Mouse (Mus musculus) lung, postnatal 0 days (tissue): ENCODE data around the gene Trpv4. TPM values are rescaled to one million over a fixed set of nuclear protein-coding genes. Genes with fewer than 3 reads are reported as not detected.

Experiments
- ATAC-seq: fragments of 200-750 bp; cut with Nextera tagmentation; 2 replicates; pipeline ENCODE4 v1.8.0; 2017; ENCODE audit warnings: moderate library complexity
- DNase-seq: peaks from one replicate; pipeline ENCODE4 v3.0.0-alpha.2; 2016; ENCODE audit warnings: low spot score
- H3K27ac ChIP-seq: fragments of 300-500 bp; sonication (generic); 2 replicates; pipeline ENCODE4 v1.5.1; 2014; ENCODE audit warnings: antibody characterized with exemption, mild to moderate bottlenecking, low read length, mixed read lengths
- H3K27me3 ChIP-seq: fragments of 300-500 bp; sonication (generic); replicated peaks from 2 replicates; pipeline ENCODE4 v1.6.1; 2014; ENCODE audit warnings: low read length, mixed read lengths; ENCODE audit not compliant: insufficient read depth
- H3K36me3 ChIP-seq: fragments of 300-500 bp; sonication (generic); 2 replicates; pipeline ENCODE4 v1.6.1; 2014; ENCODE audit warnings: low read length, mixed read lengths; ENCODE audit not compliant: insufficient read depth
- H3K4me1 ChIP-seq: fragments of 300-500 bp; sonication (generic); 2 replicates; pipeline ENCODE4 v1.6.1; 2014; ENCODE audit warnings: antibody characterized with exemption, low read depth, low read length, mixed read lengths; ENCODE audit not compliant: insufficient read depth
- H3K4me2 ChIP-seq: fragments of 300-500 bp; sonication (generic); replicated peaks from 2 replicates; pipeline ENCODE4 v1.6.1; 2014; ENCODE audit warnings: low read depth, mild to moderate bottlenecking, low read length, moderate library complexity, mixed read lengths
- H3K4me3 ChIP-seq: fragments of 300-500 bp; sonication (generic); 2 replicates; pipeline ENCODE4 v1.5.1; 2014; ENCODE audit warnings: low read depth, low read length
- H3K9ac ChIP-seq: fragments of 300-500 bp; sonication (generic); replicated peaks from 2 replicates; pipeline ENCODE4 v1.6.1; 2014; ENCODE audit warnings: low read depth, mild to moderate bottlenecking
- H3K9me3 ChIP-seq: fragments of 300-500 bp; sonication (generic); 2 replicates; pipeline ENCODE4 v1.6.1; 2016; ENCODE audit warnings: low read length, mixed read lengths
- CTCF ChIP-seq: IDR thresholded peaks from 2 replicates; pipeline ENCODE4 v1.5.1; 2016; ENCODE audit warnings: antibody characterized with exemption, mild to moderate bottlenecking
- EP300 ChIP-seq: IDR thresholded peaks from 2 replicates; pipeline ENCODE4 v1.6.1; 2016; ENCODE audit warnings: antibody characterized with exemption, mild to moderate bottlenecking, control low read depth
- WGBS: fragments of 180-500 bp; shearing (Covaris S2); extraction: QIAGEN DNeasy Blood & Tissue Kit; methylation state at CpG from one replicate; pipeline ENCODE4 v1.1.7; 2014; 5-methylcytosine and 5-hydroxymethylcytosine counted together
- polyA plus RNA-seq: library from polyadenylated mRNA; unstranded; fragments of >200 nt; fragmentation: Nextera tagmentation; extraction: Ambion mirVana; gene quantifications from 2 replicates; pipeline ENCODE4 v1.2.1, GENCODE M21; 2015

The Trpv4 gene
- polyA plus RNA-seq, 1 experiment from 2014 or later, result 3.4 TPM

- no peak overlapping the region for H3K9ac ChIP-seq
- no peak for DNase-seq
- no peaks in the 10 kb centered on the region for H3K36me3 ChIP-seq
- H3K4me3 ChIP-seq, result no peak overlapping the region
- WGBS, result 81% methylated on average over 17 of the region's 17 CpGs
- H3K9me3 ChIP-seq, result no peaks in the 10 kb centered on the region
- no peaks in the 10 kb centered on the region for H3K4me1 ChIP-seq
- no peak for ATAC-seq
- TF ChIP-seq EP300, result no peak
- no peak for TF ChIP-seq CTCF
- 0 out of 2 replicates have a peak, but pooled peaks cover 2% of the 10 kb centered on the region for H3K27me3 ChIP-seq
- no peak overlapping the region for H3K4me2 ChIP-seq
- H3K27ac ChIP-seq, result no peak overlapping the region
These were observed 38.7 kb upstream of the Trpv4 start for GRCm38 (mm10) chr5:114696939-114697338.

- Histone ChIP-seq H3K9me3 (no peaks in the 10 kb centered on the region), H3K4me2 (no peak overlapping the region), H3K9ac (no peak overlapping the region), H3K27ac (no peak overlapping the region), H3K4me1 (no peaks in the 10 kb centered on the region; the same call in 1 of the 2 replicates), H3K27me3 (0 out of 2 replicates have a peak, but pooled peaks cover 2% of the 10 kb centered on the region), H3K4me3 (no peak overlapping the region), H3K36me3 (no peaks in the 10 kb centered on the region)
- DNase-seq (no peak), ATAC-seq (no peak)
- no peak for TF ChIP-seq EP300
- TF ChIP-seq CTCF, result peak; percentile 44
- 61% methylated on average over 5 of the region's 5 CpGs for WGBS
These were observed 37.6 kb upstream of the Trpv4 start for GRCm38 (mm10) chr5:114695775-114696174.

GRCm38 (mm10) chr5:114690633-114691567, 32.7 kb upstream of the Trpv4 start, which contains the start of gene Gltp:
Gene Gltp (minus strand): TSS chr5:114690984.
- TF ChIP-seq CTCF (peak; percentile 53), EP300 (no peak)
- H3K9me3 ChIP-seq, result no peaks in the 10 kb centered on the region
- 6% methylated on average over 62 of the region's 75 CpGs for WGBS
- H3K36me3 ChIP-seq, result no peaks in the 10 kb centered on the region
- ATAC-seq, result peak; percentile 98
- peaks cover 6% of the 10 kb centered on the region; the same call in 1 of the 2 replicates for H3K4me1 ChIP-seq
- H3K27me3 ChIP-seq, result 0 out of 2 replicates have a peak, but pooled peaks cover 2% of the 10 kb centered on the region
- H3K4me3 ChIP-seq, result peak within 1 kb of the TSS; percentile 56
- peak within 1 kb of the TSS; percentile 77 for H3K27ac ChIP-seq
- DNase-seq, result peak; percentile 98
- peak within 1 kb of the TSS; percentile 81 for H3K4me2 ChIP-seq
- peak within 1 kb of the TSS; percentile 62 for H3K9ac ChIP-seq

GRCm38 (mm10) chr5:114689700-114690366, 31.6 kb upstream of the Trpv4 start:
- H3K4me1 ChIP-seq, result peaks cover 6% of the 10 kb centered on the region; the same call in 1 of the 2 replicates
- no peaks in the 10 kb centered on the region for H3K36me3 ChIP-seq
- peak overlapping the region; percentile 77 for H3K27ac ChIP-seq
- TF ChIP-seq CTCF, result no peak
- TF ChIP-seq EP300, result no peak
- peak overlapping the region; percentile 62; the same call in 1 of the 2 replicates for H3K9ac ChIP-seq
- H3K4me2 ChIP-seq, result peak overlapping the region; percentile 81
- no peaks in the 10 kb centered on the region for H3K9me3 ChIP-seq
- H3K27me3 ChIP-seq, result 0 out of 2 replicates have a peak, but pooled peaks cover 2% of the 10 kb centered on the region
- WGBS, result 16% methylated on average over 16 of the region's 16 CpGs
- DNase-seq, result peak; percentile 78
- ATAC-seq, result peak; percentile 38
- peak overlapping the region; percentile 56 for H3K4me3 ChIP-seq

GRCm38 (mm10) chr5:114688703-114689102, 30.5 kb upstream of the Trpv4 start:
- H3K9ac ChIP-seq, result no peak overlapping the region
- peaks cover 6% of the 10 kb centered on the region; the same call in 1 of the 2 replicates for H3K4me1 ChIP-seq
- no peaks in the 10 kb centered on the region for H3K9me3 ChIP-seq
- 66% methylated on average over 13 of the region's 13 CpGs for WGBS
- no peak for TF ChIP-seq EP300
- no peak for TF ChIP-seq CTCF
- H3K36me3 ChIP-seq, result no peaks in the 10 kb centered on the region
- H3K4me3 ChIP-seq, result no peak overlapping the region
- H3K4me2 ChIP-seq, result no peak overlapping the region
- no peaks in the 10 kb centered on the region for H3K27me3 ChIP-seq
- H3K27ac ChIP-seq, result no peak overlapping the region
- no peak for ATAC-seq
- no peak for DNase-seq

- Histone ChIP-seq H3K4me3 (no peak overlapping the region), H3K27ac (no peak overlapping the region), H3K4me1 (peaks cover 6% of the 10 kb centered on the region; the same call in 1 of the 2 replicates), H3K9me3 (no peaks in the 10 kb centered on the region), H3K27me3 (no peaks in the 10 kb centered on the region), H3K36me3 (no peaks in the 10 kb centered on the region), H3K4me2 (no peak overlapping the region), H3K9ac (no peak overlapping the region)
- ATAC-seq (no peak), DNase-seq (no peak)
- TF ChIP-seq EP300 (no peak), CTCF (no peak)
These were observed 29.7 kb upstream of the Trpv4 start for GRCm38 (mm10) chr5:114687901-114688300.
